Mouse (Mus musculus) gastrocnemius, adult 2 months (tissue): ENCODE measurements at regions not wholly inside any gene's neighbourhood (a gene's known extent, or its start where the extent isn't known, plus 50 kb on each side); places are given as distances from the start of the nearest gene placed in this dataset.

Experiments used
- DNase-seq: peaks from one replicate; pipeline ENCODE4 v3.0.0; 2022
- H3K27ac ChIP-seq: fragments of 200-600 bp; 2 replicates; pipeline ENCODE4 v1.8.1; 2022; ENCODE audit warnings: mild to moderate bottlenecking
- H3K4me3 ChIP-seq: fragments of 200-600 bp; 2 replicates; pipeline ENCODE4 v1.8.1; 2022; ENCODE audit warnings: mild to moderate bottlenecking, moderate library complexity
- CTCF ChIP-seq: fragments of 200-600 bp; IDR thresholded peaks from 2 replicates; pipeline ENCODE4 v1.8.1; 2022; ENCODE audit warnings: antibody characterized with exemption, mild to moderate bottlenecking, moderate library complexity
- intact Hi-C: fragments of 180-260 bp; cut with DNase I; formaldehyde crosslinking; loops from one replicate; pipeline ENCODE4 v1.15.1; 2025

DNA sequence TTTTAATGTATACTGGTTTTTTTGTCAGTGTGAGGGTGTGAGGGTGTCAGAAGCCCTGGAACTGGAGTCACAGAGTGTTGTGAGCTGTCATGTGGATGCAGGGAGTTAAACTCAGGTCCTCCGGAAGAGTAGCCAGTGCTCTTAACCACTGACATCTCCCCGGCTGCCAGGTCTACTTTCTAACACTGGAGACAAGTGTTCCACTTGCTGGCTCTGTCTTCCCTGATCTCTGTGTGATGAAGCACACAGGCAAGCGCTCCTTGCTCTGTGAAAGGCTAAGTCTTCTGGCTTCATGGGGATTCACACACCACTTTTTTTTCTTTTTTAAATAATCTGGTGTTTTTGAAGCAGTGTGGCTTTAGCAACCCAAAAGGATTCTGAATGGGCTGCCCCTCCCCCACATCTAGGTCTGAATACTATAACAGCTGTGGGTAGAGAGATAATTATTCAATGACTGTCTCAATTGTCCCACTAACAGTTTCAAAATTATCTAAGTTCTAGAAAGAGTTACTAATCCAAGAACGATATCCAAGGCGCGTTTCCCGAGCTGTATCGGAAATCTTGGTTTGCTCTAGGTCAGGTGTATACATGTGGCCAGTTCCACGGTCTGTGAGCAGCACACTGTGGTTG is 208.4 kb upstream of the Smim15 start:
- no peak overlapping the region for H3K4me3 ChIP-seq
- TF ChIP-seq CTCF = no peak
- no peak overlapping the region for H3K27ac ChIP-seq
- no peak for DNase-seq
- intact Hi-C loops = no loop called here

- no peak for DNase-seq
- intact Hi-C loops = loop anchor here (2.0 kb wide), 2 partner anchors 59 to 213 kb away; partner anchors contain the start of gene Smim15
- H3K27ac ChIP-seq = no peak overlapping the region
- H3K4me3 ChIP-seq = no peak overlapping the region
- TF ChIP-seq CTCF = no peak
These were observed 212.2 kb upstream of the Smim15 start for GRCm38 (mm10) chr13:107831997-107832396.

DNA sequence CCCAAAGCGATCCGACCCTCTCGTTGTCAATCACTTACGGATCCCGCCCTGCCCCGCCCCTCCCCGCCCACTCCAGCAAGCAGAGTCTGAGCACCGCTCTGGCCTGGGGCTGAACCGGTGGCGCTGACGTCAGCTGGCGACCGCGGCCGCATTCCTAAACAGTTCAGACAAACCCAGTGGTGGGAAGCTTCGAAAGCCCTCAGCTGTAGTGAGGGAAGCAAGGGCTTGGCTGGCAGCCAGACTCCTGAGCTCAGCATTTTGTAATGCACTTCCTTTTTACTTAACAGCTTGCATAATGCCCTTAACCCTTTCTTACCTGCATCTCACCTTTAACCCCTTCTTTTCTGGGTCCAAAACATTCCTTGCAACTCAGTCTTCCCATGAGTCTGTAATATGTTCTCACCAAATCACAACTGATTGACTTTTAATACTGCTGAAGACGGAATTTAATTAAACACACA is 213.0 kb upstream of the Smim15 start:
- Histone ChIP-seq H3K4me3 (peak overlapping the region; percentile 66), H3K27ac (peak overlapping the region; percentile 50)
- TF ChIP-seq CTCF = no peak
- DNase-seq = peak; percentile 97
- intact Hi-C loops = loop anchor here (2.0 kb wide), 2 partner anchors 60 to 214 kb away; partner anchors contain the start of gene Smim15

- no peak for TF ChIP-seq CTCF
- intact Hi-C loops = loop anchor here (2.0 kb wide), 2 partner anchors 61 to 215 kb away; partner anchors contain the start of gene Smim15
- no peak for DNase-seq
- Histone ChIP-seq H3K4me3 (peak overlapping the region; percentile 66), H3K27ac (peak overlapping the region; percentile 50; the same call in 1 of the 2 replicates)
These were observed 214.0 kb upstream of the Smim15 start for GRCm38 (mm10) chr13:107830281-107830680.

- DNase-seq = no peak
- H3K4me3 ChIP-seq = no peak overlapping the region
- intact Hi-C loops = loop anchor here (2.0 kb wide), 2 partner anchors 61 to 215 kb away; partner anchors contain the start of gene Smim15
- H3K27ac ChIP-seq = no peak overlapping the region
- no peak for TF ChIP-seq CTCF
These were observed 214.4 kb upstream of the Smim15 start for GRCm38 (mm10) chr13:107829861-107830260.

GRCm38 (mm10) chr13:107825636-107826035 is 218.6 kb upstream of the Smim15 start:
- no peak for DNase-seq
- no peak for TF ChIP-seq CTCF
- H3K4me3 ChIP-seq = no peak overlapping the region
- intact Hi-C loops = no loop called here
- no peak overlapping the region for H3K27ac ChIP-seq

DNA sequence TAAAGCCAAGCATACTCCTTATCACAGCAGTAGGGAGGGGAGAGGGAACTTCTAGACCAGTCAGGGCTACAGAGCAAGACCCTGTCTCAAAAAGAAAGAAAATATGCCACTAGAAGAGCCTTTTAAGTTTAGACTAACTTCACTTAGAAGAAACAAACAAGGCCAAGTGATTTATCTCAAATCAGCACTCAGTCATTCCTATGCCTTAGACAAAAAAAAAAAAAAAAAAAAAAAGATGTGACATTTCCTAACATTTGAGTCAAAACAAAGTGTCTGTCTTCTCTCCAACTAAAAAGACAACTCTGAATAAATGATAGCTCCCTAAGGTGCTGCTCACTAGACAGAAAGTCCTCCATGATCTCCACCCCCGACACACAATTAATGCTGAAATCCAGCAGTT is 220.9 kb upstream of the Smim15 start:
- Histone ChIP-seq H3K4me3 (no peak overlapping the region), H3K27ac (no peak overlapping the region)
- TF ChIP-seq CTCF = no peak
- intact Hi-C loops = no loop called here
- no peak for DNase-seq

GRCm38 (mm10) chr13:107822198-107822597 is 222.0 kb upstream of the Smim15 start:
- H3K27ac ChIP-seq = no peak overlapping the region
- intact Hi-C loops = no loop called here
- no peak for TF ChIP-seq CTCF
- no peak overlapping the region for H3K4me3 ChIP-seq
- no peak for DNase-seq

- TF ChIP-seq CTCF = no peak
- DNase-seq = no peak
- Histone ChIP-seq H3K4me3 (no peak overlapping the region), H3K27ac (no peak overlapping the region)
- intact Hi-C loops = no loop called here
These were observed 230.6 kb upstream of the Smim15 start for GRCm38 (mm10) chr13:107813562-107814161.

GRCm38 (mm10) chr13:107812014-107812413 is 232.2 kb upstream of the Smim15 start:
- H3K4me3 ChIP-seq = no peak overlapping the region
- DNase-seq = no peak
- intact Hi-C loops = no loop called here
- no peak overlapping the region for H3K27ac ChIP-seq
- no peak for TF ChIP-seq CTCF

- H3K4me3 ChIP-seq = no peak overlapping the region
- no peak overlapping the region for H3K27ac ChIP-seq
- intact Hi-C loops = no loop called here
- no peak for TF ChIP-seq CTCF
- DNase-seq = no peak
These were observed 233.4 kb upstream of the Smim15 start for GRCm38 (mm10) chr13:107810802-107811192.

DNA sequence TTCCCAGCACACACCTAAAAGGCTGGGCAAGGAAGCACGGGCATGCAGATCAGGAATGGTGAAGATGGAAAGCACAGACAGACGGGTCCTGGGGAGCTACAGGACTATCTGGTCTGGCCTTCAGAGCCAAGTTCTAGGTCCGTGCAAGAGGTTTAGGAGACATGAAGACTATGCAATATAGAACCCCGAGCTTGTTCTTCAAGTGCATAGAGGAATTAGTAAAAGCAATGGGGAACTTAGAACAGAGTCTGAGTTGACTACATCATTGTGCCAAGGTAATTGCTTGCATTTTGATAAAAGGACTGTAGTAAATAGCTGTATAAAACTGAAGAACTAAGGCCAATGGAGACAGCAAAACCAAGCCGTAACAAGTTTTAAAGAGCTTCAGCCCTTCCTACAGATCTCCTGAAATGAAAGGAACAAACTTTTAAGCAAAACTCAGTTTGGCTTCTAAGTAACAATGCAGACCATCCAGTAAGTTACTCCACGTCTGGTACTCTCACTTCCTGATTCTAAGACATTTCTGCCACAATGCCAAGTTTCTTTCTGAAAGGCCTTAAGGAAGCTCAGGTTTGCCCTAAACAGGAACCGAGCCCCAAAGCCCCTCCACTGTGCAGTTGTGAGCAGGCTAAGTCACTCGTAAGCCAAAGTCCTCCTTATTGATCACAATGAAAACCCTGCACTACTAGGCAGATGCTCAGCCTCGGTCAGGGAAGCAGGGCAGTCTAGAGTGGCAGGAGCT is 234.0 kb upstream of the Smim15 start:
- TF ChIP-seq CTCF = no peak
- no peak overlapping the region for H3K4me3 ChIP-seq
- DNase-seq = no peak
- intact Hi-C loops = no loop called here
- no peak overlapping the region for H3K27ac ChIP-seq

DNA sequence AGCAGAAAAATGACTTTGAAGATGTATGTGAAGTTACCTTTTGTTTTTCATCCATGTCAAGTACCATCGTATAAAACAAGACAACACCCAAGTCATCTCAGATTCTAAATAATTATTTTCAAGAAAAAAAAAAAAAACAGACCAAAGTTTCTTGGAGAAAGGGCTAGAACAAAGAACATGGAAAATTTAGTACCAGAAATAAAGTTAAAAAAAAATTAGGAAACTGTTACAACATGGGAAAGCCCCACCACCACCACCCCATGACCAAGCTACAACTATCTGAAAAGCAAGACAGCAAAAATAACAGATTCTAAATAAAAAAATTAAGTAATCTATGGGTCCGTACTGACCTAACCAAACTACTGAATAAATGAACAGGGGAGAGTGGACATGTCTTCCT is 235.3 kb upstream of the Smim15 start:
- DNase-seq = no peak
- Histone ChIP-seq H3K27ac (no peak overlapping the region), H3K4me3 (no peak overlapping the region)
- intact Hi-C loops = no loop called here
- TF ChIP-seq CTCF = no peak
